Mouse (Mus musculus): ENCODE data around the gene Trafd1. TPM values are rescaled to one million over a fixed set of nuclear protein-coding genes. Genes with fewer than 3 reads are reported as not detected.

Trafd1 gene
- polyA plus RNA-seq (2012; ENCODE audit: insufficient read depth, insufficient read length, missing spikeins): 27.3 and 29.2 TPM in 2 replicates

DNA sequence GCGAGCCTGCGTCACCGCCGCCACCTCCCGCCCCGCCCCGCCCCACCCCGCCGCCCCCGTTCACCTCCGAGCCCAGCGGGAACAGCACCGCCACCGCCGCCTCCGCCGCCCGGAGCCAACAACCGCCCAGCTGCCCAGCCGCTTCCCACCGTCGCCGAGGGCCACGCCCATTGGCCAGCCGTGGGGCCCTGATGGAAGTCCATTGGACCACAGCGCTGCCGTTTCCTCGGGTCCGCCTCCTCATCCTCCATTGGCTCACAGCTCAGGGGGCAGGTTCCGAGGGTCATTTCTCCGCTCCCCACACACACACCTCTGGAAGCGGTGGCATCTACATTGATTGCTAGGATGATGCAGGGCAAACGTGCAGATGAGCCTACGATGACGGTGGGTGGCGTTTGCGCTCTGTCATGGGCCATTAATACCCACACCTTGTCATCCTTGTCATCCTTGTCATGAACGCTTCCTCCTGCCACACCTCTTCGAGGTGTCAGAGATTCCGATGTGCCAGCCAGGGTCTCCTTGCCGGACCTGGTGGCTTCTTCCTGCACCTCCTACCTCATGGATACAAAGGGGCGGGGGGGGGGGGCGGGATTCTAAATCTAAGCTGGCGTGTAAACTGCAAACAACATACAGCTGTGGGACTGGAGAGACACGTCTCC, at the start of gene Trafd1:
TSS of gene Trafd1 (minus strand) at position 172 of the 659 bp plus-strand sequence.
- peaks cover 6% of the 10 kb centered on the region for H3K4me1 ChIP-seq (ENCODE audit: control insufficient read depth, insufficient read depth, insufficient read length, low read length)
- peak within 1 kb of the TSS; percentile 89 for H3K4me3 ChIP-seq (ENCODE audit: insufficient read depth, low read depth, low read length)
- peak within 1 kb of the TSS; percentile 90 for H3K27ac ChIP-seq (replicated peaks; ENCODE audit: low read depth, low read length)

DNA sequence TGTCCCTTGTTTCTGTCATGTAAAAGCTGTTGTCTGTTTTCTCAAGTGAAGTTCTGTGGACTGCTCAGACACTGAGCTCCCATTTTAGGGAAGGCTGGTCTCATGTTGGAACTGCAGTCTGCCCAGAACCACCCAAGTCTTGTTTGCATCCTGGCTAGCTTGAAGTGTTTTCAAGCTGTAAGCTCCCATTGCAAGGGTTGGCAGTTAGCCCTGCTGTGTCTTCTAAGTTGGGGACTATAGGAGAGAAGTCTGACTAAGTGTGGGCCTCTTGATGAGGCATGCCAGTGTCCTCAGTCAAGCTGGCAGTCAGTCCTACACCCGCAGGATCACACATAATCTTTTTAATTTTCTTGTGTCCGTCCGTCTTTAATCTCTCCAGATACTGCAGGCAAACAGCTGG, 43.5 kb upstream of the Trafd1 start:
- H3K27ac ChIP-seq (replicated peaks; ENCODE audit: low read depth, low read length): no peak overlapping the region
- H3K4me1 ChIP-seq (ENCODE audit: control insufficient read depth, insufficient read depth, insufficient read length, low read length): no peaks in the 10 kb centered on the region
- no peak overlapping the region for H3K4me3 ChIP-seq (ENCODE audit: insufficient read depth, low read depth, low read length)

DNA sequence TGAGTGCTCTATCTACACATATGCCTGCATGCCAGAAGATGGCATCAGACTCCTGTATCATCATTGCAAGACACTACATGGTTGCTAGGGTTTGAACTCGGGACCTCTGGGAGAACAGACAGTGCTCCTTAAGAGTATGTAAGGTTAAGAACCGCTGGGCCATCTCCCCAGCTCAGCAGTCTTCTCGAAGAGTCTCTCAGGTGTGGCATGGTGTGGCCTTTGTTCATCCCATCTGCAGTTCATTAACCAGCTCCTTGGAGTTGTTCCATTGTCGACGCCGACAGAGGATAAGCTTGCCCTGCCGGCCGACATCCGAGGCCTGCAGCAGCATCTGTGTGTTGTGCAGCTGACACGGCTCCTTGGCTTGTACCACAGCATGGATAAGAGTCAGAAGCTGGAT, 37.9 kb upstream of the Trafd1 start:
- Histone ChIP-seq H3K4me3 (ENCODE audit: insufficient read depth, low read depth, low read length) (no peak overlapping the region), H3K27ac (replicated peaks; ENCODE audit: low read depth, low read length) (no peak overlapping the region), H3K4me1 (ENCODE audit: control insufficient read depth, insufficient read depth, insufficient read length, low read length) (no peaks in the 10 kb centered on the region)

- Histone ChIP-seq H3K27ac (replicated peaks; ENCODE audit: low read depth, low read length) (no peak overlapping the region), H3K4me1 (ENCODE audit: control insufficient read depth, insufficient read depth, insufficient read length, low read length) (no peaks in the 10 kb centered on the region), H3K4me3 (ENCODE audit: insufficient read depth, low read depth, low read length) (no peak overlapping the region)
Observed at GRCm38 (mm10) chr5:121422787-121423186, 37.4 kb upstream of the Trafd1 start.

DNA sequence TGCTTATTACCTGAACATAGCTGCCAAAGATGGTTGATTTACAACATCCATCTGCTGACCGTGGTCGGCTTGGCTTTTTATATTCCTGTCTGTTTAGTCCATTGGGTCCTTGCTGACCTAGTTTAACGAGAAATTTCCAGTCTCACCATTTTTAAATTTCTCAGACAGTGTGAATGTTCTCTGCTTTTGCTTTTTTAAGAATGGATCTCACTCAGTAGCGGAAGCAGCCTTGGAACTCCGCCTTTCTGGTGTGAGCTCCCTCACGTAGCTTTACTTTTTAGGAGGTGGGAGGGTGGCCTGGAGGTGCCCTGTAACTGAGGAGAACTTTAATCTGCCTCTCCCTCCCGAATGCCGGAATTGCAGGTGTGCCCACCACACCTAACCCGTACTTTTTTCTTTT, 35.3 kb upstream of the Trafd1 start:
- Histone ChIP-seq H3K27ac (replicated peaks; ENCODE audit: low read depth, low read length) (no peak overlapping the region), H3K4me1 (ENCODE audit: control insufficient read depth, insufficient read depth, insufficient read length, low read length) (no peaks in the 10 kb centered on the region), H3K4me3 (ENCODE audit: insufficient read depth, low read depth, low read length) (no peak overlapping the region)

GRCm38 (mm10) chr5:121410975-121411374, 25.5 kb upstream of the Trafd1 start:
- Histone ChIP-seq H3K4me1 (ENCODE audit: control insufficient read depth, insufficient read depth, insufficient read length, low read length) (no peaks in the 10 kb centered on the region), H3K27ac (replicated peaks; ENCODE audit: low read depth, low read length) (no peak overlapping the region), H3K4me3 (ENCODE audit: insufficient read depth, low read depth, low read length) (no peak overlapping the region)

GRCm38 (mm10) chr5:121407856-121408255, 22.4 kb upstream of the Trafd1 start:
- Histone ChIP-seq H3K4me1 (ENCODE audit: control insufficient read depth, insufficient read depth, insufficient read length, low read length) (no peaks in the 10 kb centered on the region), H3K27ac (replicated peaks; ENCODE audit: low read depth, low read length) (peak overlapping the region; percentile 49; the same call in 1 of the 2 replicates), H3K4me3 (ENCODE audit: insufficient read depth, low read depth, low read length) (no peak overlapping the region)

DNA sequence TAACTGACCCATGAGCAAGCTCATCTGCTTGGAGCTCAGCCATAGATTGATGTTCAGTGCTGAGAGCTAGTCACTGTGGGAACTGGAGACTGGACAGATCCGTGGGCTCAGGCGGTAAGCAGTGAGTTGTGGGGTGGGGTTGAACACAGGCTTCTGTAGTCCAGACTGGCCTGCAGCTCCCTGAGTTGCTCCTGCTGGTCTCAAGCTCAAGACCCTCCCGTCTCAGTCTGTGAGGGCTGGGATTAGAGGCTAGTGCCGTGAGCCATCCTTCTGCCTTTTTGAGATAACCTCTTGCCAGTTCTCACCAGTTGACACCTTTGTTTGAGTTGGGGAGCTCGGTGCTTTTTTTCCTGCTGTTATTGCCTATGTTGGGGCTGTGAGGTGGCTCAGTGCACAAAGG, 15.4 kb upstream of the Trafd1 start:
- H3K4me3 ChIP-seq (ENCODE audit: insufficient read depth, low read depth, low read length): no peak overlapping the region
- H3K4me1 ChIP-seq (ENCODE audit: control insufficient read depth, insufficient read depth, insufficient read length, low read length): peaks cover 11% of the 10 kb centered on the region
- no peak overlapping the region for H3K27ac ChIP-seq (replicated peaks; ENCODE audit: low read depth, low read length)

DNA sequence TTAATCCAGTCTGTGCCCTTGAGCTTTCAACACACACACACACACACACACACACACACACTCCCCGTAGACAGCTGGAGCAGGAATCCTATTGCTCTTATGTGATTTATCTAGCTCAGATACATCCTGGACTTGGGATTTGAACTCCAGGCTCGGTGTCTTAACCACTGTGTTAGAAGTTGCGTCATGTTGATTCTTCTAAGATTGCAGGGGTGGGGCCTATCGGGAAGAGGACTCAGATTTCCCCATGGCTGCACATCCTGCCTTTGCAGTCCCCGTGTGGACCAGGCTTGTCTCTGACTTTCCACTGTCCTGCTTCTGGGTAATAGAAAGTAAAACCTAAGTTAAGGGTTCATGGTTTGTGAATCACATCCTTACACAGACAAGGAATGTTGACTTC, 14.6 kb upstream of the Trafd1 start:
- Histone ChIP-seq H3K4me1 (ENCODE audit: control insufficient read depth, insufficient read depth, insufficient read length, low read length) (peaks cover 11% of the 10 kb centered on the region), H3K4me3 (ENCODE audit: insufficient read depth, low read depth, low read length) (no peak overlapping the region), H3K27ac (replicated peaks; ENCODE audit: low read depth, low read length) (peak overlapping the region; percentile 19; the same call in 1 of the 2 replicates)

GRCm38 (mm10) chr5:121399540-121399939, 14.1 kb upstream of the Trafd1 start:
- H3K4me3 ChIP-seq (ENCODE audit: insufficient read depth, low read depth, low read length): peak overlapping the region; percentile 22; the same call in 1 of the 2 replicates
- peak overlapping the region; percentile 19; the same call in 1 of the 2 replicates for H3K27ac ChIP-seq (replicated peaks; ENCODE audit: low read depth, low read length)
- H3K4me1 ChIP-seq (ENCODE audit: control insufficient read depth, insufficient read depth, insufficient read length, low read length): peaks cover 11% of the 10 kb centered on the region

- Histone ChIP-seq H3K27ac (replicated peaks; ENCODE audit: low read depth, low read length) (no peak overlapping the region), H3K4me1 (ENCODE audit: control insufficient read depth, insufficient read depth, insufficient read length, low read length) (peaks cover 11% of the 10 kb centered on the region), H3K4me3 (ENCODE audit: insufficient read depth, low read depth, low read length) (peak overlapping the region; percentile 22)
Observed at GRCm38 (mm10) chr5:121398965-121399462, 13.6 kb upstream of the Trafd1 start.

DNA sequence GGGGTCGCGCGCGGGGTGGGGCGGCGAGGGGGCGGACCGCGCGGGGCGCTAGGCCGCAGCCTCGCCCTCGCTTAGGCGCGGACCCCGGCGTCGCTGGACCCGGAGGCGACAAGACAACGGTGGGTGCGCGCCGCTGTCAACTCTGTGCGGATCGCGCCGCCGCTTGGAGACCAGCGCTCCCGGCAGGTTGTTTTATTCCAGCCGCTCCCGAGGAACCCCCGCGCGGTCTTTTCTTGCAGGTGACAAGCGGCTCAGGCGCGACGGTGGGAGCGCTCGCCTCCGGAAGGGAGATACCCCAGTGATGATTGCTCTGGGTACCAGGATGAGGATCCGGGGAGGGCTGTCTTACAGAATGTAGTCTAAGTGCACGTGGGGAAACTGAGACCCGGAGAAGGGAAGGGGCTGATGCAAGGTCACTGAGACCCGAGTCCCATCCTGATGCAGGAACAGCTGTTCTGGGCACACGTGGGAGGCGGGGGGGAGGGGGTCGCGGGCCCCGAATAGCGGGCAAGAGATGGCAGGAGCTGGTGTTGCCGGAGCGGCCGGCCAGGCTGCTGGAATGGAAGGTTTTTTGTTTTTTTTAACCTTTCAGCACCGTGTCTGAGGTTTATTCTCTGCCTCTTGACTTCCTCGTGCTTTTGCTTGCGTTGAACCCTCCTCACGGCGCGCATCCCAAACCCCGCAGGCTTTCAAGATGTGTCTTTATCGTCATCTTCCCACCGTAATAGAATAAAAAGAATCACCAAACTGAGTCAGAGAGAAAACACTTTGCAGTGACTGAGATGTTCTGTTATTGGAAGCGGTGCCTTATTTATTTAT, 12.9 kb upstream of the Trafd1 start:
- H3K4me3 ChIP-seq (ENCODE audit: insufficient read depth, low read depth, low read length): peak overlapping the region; percentile 76
- H3K4me1 ChIP-seq (ENCODE audit: control insufficient read depth, insufficient read depth, insufficient read length, low read length): peaks cover 11% of the 10 kb centered on the region
- no peak overlapping the region; the same call in 1 of the 2 replicates for H3K27ac ChIP-seq (replicated peaks; ENCODE audit: low read depth, low read length)

DNA sequence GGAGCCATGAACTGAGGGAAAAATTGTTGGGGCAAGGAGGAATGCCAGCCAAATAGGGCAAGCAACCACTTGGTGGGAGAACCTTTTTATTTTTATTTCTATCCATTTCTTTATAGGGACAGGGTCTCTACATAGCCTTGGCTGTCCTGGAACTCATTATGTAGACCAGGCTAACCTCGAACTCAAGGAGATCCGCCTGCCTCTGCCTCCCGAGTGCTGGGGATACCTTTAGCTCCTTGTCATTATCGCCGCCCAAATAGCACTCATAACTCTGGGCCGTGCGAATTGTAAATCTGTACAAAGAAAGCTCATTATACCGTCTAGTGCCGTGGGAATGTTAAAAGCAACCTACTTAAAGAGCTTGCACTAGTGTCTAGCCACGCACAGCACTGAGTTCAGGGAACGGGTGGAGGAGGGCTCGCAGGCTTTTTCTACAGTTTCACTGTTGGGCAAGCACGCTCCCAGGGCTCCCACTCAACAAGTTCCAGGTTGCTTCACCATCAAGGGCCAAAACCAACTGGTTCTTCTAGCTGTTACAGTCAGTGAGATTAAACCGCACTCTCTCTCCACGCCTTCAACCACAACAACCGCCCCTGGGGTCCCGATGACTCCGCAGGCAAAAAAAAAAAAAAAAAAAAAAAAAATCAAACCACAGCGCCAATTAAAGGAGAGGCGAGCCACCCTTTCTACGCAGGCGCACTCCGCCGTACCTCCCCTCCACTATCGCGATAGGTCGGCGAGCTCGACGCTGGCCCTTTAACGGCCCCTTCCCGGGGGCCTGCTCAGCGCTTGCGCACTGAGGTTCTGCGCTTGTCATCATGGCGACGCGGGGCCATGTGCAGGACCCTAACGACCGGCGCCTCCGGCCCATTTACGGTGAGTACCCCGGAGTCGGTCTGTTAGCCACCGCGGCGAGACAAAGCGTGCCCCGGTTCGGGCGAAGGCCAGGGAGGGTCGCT, 12.0 kb upstream of the Trafd1 start, which contains the start of gene Naa25:
TSS of gene Naa25 (plus strand) at position 750 of the 959 bp plus-strand sequence.
- Histone ChIP-seq H3K27ac (replicated peaks; ENCODE audit: low read depth, low read length) (peak within 1 kb of the TSS; percentile 64), H3K4me3 (ENCODE audit: insufficient read depth, low read depth, low read length) (peak within 1 kb of the TSS; percentile 76)

DNA sequence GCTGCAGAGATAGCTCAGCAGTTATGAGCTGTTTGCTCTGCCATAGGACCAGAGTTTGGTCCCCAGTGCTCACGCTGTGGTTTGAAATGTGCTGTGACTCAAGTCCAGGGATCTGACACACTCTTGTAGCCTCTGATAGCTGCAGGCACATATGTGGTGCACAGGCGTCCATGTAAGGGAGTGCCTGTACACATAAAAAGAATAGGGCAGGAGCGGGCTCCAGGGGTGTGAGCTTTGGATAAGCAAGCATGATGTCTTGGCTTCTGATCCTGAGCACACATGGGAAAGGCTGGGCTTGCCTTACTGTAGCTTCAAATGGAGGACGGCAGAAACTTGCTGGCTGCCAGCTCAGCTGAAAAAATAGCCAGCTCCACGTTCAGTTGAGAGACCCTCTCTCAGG, 10.2 kb upstream of the Trafd1 start:
- no peak overlapping the region for H3K4me3 ChIP-seq (ENCODE audit: insufficient read depth, low read depth, low read length)
- H3K27ac ChIP-seq (replicated peaks; ENCODE audit: low read depth, low read length): no peak overlapping the region
- H3K4me1 ChIP-seq (ENCODE audit: control insufficient read depth, insufficient read depth, insufficient read length, low read length): peaks cover 11% of the 10 kb centered on the region

More for the DNA sequence above, 12.0 kb upstream of the Trafd1 start, which contains the start of gene Naa25:
- H3K4me1 ChIP-seq (ENCODE audit: control insufficient read depth, insufficient read depth, insufficient read length, low read length): peaks cover 11% of the 10 kb centered on the region

Data from brown adipose tissue, adult 24 weeks (tissue).